ENCODE assay signal across 12 mouse cellular contexts in genomic region chr17:75013211-75013610, GRCm38 (mm10).
"Had no signal": no experiment of that assay in that cellular context is flagged by ENCODE, and none has a peak within 500 bp of the region (broad histone marks: within the 10 kb centered on the region; RNA-seq: fewer than 3 reads in every experiment).

No protein-coding gene starts in this region.

- H3K4me3 ChIP-seq: layer of hippocampus, adult 2 months; liver, embryonic 12.5 days; midbrain, embryonic 12.5 days; neural tube, embryonic 13.5 days; stomach, embryonic 15.5 days had no signal

- ATAC-seq: liver, embryonic 12.5 days; midbrain, embryonic 16.5 days had no signal

- H3K27me3 ChIP-seq: liver, embryonic 12.5 days; midbrain, embryonic 12.5 days; stomach, embryonic 15.5 days had no signal

- H3K27ac ChIP-seq: layer of hippocampus, adult 2 months; liver, embryonic 12.5 days; midbrain, embryonic 12.5 days; neural tube, embryonic 13.5 days had no signal

- H3K9me3 ChIP-seq: liver, embryonic 12.5 days; midbrain, embryonic 12.5 days; neural tube, embryonic 13.5 days; stomach, embryonic 15.5 days had no signal

- H3K4me2 ChIP-seq: liver, embryonic 12.5 days; lung, embryonic 14.5 days; midbrain, embryonic 12.5 days; neural tube, embryonic 13.5 days; stomach, embryonic 15.5 days had no signal

- H3K36me3 ChIP-seq: liver, embryonic 12.5 days; midbrain, embryonic 12.5 days; neural tube, embryonic 13.5 days; stomach, embryonic 15.5 days had no signal

- H3K4me1 ChIP-seq: liver, embryonic 12.5 days; midbrain, embryonic 12.5 days had no signal

- DNase-seq: kidney, postnatal 4 days; lung, embryonic 14.5 days; lung, postnatal 10 days; retina, postnatal 1 day; spleen, adult 18-20 months; thymus, postnatal 36 days had no signal

- H3K9ac ChIP-seq: liver, embryonic 12.5 days; lung, embryonic 14.5 days; midbrain, embryonic 12.5 days; neural tube, embryonic 13.5 days; stomach, embryonic 15.5 days had no signal
